Mouse (Mus musculus): Measurements from ENCODE around the gene Tpx2.

DNA sequence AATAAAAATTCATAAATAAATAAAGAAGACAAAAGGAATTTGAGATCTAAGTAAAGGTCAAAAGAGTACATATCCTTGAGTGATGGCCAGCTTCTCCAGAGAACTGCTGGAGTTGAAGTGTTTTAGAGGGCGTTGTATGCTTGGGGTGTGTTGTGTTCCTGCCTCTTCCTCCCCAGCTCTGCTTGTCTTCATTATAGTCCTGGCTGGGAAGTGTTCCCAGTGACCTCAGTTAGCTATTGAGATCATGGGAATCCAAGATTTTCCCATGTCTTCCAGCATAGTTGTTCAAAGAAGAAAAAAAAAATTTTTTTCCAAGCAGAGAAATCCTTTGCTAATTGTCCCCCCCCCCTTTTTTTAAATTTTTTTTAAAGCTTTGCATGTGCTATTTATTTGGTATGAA is 14.1 kb downstream of the Tpx2 start:
- TF ChIP-seq POLR2A (IDR thresholded peaks at IDR 0.05; ENCODE audit: insufficient read length, low read depth), result no peak
- TF ChIP-seq POLR2AphosphoS2 (IDR thresholded peaks at IDR 0.05; ENCODE audit: insufficient read length, low read depth), result no peak
- TF ChIP-seq TCF12 (IDR thresholded peaks at IDR 0.05; ENCODE audit: insufficient read depth, poor library complexity, severe bottlenecking), result no peak
- TF ChIP-seq MAX (IDR thresholded peaks at IDR 0.05; ENCODE audit: low read depth), result no peak
- TF ChIP-seq E2F4 (IDR thresholded peaks at IDR 0.05; ENCODE audit: insufficient read depth), result no peak
- TF ChIP-seq MYOG (IDR thresholded peaks at IDR 0.05; ENCODE audit: control insufficient read depth in 1 of 3, insufficient read depth in 1 of 3, insufficient read length in 2 of 3, low read depth in 2 of 3), result no peak

Measured in myocyte (in vitro differentiated cells).